Mouse (Mus musculus) urinary bladder, postnatal 36 days (tissue): ENCODE measurements at regions not wholly inside any gene's neighbourhood (a gene's known extent, or its start where the extent isn't known, plus 50 kb on each side); places are given as distances from the start of the nearest gene placed in this dataset.

Experiments used
- DNase-seq, 2 experiments: peaks; one replicate each; pipeline ENCODE4 v3.0.0; 2022; ENCODE audit warnings: low spot score in 2 of 2, mixed read lengths in 1 of 2

- DNase-seq = no peak
Observed at GRCm38 (mm10) chr5:118353689-118354088, 108.7 kb downstream of the 2410131K14Rik start.

DNA sequence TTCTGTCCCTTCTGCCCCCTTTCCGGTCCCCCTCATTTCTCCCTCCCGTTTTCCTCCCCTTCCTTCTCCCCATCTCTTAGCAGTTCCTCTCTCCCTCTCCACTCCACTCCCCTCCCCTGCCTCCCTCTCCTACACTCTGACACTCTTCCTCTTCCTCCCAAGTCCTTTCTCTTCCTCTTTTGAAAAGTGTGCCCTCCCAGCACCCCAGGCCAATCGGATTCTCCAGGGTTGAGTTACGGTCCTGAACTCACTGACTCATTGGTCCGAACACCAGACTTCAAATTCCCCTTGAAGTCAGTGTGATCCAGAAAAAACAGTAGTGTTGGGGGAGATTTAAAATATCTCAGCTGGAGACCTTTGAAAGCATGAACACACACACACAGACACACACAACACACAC lies 109.1 kb downstream of the 2410131K14Rik start:
- DNase-seq = no peak

DNA sequence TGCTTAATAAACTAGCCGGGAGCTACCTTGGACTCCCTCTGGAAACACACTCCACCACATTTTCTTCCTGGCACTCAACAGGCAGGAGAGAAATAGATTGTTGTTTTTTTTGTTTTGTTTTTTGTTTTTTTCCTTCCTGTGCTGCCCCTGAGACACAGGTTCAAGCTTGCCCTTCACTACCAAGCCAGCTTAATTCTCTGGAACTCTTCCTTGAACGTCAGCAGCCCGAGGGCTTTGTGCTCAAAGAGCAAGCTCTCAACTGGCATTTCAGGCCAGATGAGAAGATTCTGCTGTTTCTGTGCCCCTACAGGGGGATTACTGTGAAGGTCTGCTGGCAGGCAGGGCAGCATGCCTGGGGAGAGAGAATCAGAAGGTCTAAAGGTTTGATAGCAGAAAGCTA lies 109.8 kb downstream of the 2410131K14Rik start:
- no peak for DNase-seq

DNA sequence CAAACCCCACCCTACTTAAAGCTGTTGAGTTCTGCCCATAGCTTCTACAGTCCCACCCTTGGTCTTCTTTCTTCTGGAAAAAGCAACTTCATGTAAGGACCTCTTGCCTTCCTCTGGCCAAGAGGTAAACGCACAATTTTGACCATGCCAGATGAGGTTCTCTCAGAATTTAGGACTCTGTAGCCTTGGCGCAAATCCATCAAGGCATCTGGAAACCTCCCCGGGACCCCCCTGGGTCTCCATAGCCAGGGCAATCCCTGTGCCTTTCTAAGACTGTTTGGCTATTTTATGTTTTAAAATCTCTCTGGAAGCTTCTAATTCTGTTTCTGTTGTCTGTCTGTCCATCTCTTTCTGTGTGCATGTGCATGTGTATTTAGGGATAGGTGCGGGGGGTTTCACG lies 110.3 kb downstream of the 2410131K14Rik start:
- no peak for DNase-seq

- DNase-seq = peak in 1 of 2 experiments; percentile 40
Observed at GRCm38 (mm10) chr5:118355691-118356337, 110.8 kb downstream of the 2410131K14Rik start.

DNA sequence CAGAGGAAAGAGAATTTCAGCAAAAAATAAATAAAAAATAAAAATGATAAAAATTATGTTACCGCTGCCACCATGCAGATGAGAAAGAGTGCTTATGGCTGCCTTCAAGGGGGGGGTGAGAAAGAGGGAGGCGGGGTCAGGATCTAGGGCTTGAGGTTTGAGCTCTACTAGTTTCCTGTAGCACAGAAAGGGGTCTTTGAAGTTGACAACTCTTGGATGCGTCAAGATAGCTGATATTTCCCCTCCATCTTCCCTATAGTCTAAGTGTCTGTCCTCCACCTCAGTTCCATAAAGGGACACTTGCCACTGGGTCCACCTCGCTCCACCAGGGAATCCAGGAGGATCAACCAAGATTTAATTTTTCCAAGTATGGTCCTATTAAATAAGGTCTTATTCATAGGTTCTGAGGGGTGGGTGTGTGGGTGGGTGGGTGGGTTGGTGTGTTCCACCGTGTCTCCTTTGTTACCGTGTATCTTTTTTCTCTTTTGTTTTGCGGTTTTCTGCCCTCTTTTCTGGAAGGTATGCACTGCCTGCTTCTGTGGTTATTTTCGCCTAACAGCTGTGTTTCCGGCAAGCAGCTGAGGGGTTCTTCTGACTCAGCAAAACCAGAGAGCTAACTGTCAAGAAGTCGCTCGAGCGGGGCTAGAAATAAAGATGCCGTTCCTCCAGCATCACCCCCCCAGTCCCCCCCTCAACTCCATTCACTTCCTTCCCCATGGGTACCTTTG lies 114.8 kb downstream of the 2410131K14Rik start:
- no peak for DNase-seq

DNA sequence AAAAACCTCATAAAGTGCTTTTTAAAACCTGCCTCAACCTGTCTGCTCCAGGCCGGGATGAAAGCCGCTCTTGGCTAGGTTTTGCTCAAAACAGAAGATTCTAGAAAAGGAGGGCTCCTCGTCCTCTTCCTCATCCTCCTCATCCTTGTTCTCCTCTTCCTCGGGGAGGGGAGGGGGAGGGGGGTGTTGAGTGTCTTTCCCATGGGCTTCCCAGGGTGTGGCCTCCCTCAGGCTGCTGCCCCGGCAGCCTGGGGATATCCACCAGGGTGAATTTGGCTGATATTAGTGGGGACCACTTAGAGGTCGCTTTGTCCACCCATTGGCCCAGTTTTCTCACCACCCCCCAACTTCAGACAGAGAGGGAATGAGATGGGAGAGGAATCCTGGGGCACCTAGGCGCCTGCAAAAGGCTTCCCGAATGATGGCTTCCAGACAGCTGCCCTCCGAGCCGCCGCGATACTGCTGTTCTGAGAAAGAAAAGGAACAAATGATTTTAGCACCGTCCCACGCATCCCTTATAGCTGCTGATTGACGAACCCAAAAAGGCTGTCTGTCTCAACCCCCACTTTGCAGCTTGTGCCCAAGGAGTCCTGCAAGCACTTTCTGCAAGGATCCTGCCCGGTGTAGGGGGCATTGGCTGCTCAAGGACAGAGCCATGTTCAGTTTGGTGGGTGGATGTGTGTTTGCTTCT lies 115.5 kb downstream of the 2410131K14Rik start:
- no peak for DNase-seq

- DNase-seq = no peak
Observed at GRCm38 (mm10) chr5:118361133-118361852, 116.3 kb downstream of the 2410131K14Rik start.

DNA sequence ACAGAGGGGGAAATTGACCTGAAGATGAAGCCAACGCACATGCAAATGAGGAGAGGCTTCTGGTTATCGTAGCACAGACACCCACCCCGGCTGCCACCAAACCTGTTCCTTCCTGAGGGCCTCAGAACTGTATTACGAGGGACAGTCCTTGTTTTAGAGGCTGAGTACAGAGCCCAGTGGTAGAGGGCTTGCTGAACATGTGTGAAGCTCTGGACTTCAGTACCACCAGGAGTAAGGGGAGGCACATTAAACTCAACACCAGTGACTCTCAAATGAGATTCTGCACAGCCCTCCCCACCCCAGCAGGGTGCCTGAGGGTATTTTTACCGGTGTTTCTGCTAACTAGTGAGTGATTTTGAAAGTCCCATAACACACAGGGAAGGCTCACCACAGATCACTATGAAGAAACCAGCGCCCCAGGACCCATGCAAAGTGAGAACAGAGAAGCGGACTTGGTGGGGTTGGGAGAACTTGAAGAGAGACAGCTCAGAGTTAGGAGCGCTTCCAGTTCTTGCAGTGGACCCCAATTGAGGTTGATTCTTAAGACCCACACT lies 116.9 kb downstream of the 2410131K14Rik start:
- no peak for DNase-seq

DNA sequence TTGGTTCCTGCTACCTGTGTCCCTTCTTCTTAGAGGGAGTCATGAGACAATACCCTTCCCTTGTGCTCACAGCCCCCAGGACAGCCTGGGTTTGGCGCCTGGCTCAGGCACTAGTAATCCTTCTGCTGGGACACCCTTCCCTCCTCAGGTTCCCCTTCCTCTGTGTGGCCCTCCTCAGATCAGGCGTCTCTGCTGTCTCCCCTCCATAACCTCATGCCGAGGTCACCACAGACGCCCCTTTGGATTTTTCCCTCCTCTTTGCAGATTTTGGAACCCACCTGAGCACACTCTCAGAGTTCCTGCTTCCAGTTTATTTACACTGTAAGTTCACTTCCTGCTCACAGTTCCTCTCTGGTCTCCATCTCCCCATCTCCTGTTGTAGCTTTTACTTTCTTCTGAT lies 117.7 kb downstream of the 2410131K14Rik start:
- DNase-seq = no peak

GRCm38 (mm10) chr5:118363154-118363553 lies 118.1 kb downstream of the 2410131K14Rik start:
- no peak for DNase-seq

DNA sequence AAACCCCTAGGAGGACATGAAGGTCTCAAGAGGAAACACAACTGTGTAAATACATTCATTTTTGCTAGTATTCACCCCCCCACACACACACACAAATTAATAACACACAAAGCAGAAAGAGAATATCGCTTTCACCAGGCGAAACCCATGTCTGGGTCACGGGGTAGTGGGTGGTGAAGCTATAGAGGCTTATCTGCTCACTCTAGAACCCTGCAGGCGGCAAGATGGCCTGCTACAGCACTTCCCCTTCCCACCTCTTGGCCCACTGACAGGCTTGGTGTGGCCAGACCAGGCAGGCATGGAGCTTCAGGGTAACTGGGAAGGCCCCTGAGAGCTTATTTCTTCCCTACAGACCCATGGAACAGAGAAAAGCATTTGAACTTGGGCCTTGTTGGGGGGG lies 119.6 kb downstream of the 2410131K14Rik start:
- DNase-seq = no peak

DNA sequence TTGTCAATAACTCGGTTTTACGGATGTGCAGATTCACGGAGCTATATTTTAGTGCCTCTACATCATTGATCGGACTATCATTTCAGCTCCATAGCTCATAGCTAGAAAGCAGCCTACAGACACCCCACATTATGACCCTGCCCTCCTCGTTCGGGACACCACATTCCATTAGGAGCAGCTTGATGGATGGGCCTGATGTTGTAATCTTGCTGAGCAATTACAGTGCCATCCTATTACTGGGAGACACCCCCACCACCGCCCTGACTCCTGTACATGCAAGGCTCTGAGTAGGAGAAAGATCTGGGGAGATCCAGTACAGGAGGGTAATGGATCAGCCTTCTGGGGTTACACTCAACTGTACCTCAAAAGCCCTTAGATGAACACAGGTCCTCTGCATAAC lies 120.2 kb downstream of the 2410131K14Rik start:
- DNase-seq = no peak

DNA sequence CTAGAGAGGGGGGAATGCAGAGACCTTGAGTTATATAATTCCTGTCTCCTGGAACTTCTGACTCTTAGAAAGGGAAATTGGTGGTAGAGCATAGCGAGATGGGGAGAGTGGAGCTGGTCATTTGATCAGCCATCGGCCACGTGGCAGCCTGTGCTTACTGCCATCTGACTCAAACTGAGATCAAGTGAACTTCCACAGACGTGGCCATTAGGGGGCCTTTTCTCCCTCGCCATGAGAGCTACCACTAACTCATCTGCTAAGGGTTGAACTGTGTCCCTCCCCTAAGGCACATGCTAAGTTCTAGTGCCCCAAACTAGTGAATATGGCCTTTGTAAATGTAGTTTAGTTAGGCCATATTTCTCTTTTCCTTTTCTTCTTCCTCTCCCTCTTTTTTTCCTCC lies 120.6 kb downstream of the 2410131K14Rik start:
- DNase-seq = no peak

- DNase-seq = no peak
Observed at GRCm38 (mm10) chr5:118367047-118367446, 122.0 kb downstream of the 2410131K14Rik start.

- no peak for DNase-seq
Observed at GRCm38 (mm10) chr5:118373581-118373981, 128.6 kb downstream of the 2410131K14Rik start.

DNA sequence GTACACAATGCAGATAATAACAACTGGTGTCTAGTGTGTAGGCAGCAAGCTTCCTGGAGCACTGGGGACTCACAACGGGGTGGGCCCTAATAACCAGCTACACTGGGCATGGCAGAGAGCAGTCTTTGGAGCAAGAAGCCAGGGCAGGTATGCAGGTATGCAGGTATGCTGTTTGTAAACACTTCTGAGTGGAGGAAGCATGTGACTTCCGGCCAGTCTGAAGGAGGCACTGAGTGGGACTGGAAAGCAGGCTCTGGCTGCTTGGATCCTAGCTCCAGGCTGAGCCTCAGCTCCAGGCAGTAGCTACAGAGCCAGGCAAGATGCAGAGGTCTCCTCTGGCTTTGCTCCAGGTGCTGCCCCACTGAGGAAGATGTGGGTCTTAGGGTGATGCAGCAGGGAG lies 129.9 kb downstream of the 2410131K14Rik start:
- DNase-seq = no peak

GRCm38 (mm10) chr5:118375916-118376315 lies 130.9 kb downstream of the 2410131K14Rik start:
- no peak for DNase-seq

- DNase-seq = no peak
Observed at GRCm38 (mm10) chr5:118376478-118376877, 131.5 kb downstream of the 2410131K14Rik start.

GRCm38 (mm10) chr5:118377402-118377848 lies 132.4 kb downstream of the 2410131K14Rik start:
- no peak for DNase-seq

DNA sequence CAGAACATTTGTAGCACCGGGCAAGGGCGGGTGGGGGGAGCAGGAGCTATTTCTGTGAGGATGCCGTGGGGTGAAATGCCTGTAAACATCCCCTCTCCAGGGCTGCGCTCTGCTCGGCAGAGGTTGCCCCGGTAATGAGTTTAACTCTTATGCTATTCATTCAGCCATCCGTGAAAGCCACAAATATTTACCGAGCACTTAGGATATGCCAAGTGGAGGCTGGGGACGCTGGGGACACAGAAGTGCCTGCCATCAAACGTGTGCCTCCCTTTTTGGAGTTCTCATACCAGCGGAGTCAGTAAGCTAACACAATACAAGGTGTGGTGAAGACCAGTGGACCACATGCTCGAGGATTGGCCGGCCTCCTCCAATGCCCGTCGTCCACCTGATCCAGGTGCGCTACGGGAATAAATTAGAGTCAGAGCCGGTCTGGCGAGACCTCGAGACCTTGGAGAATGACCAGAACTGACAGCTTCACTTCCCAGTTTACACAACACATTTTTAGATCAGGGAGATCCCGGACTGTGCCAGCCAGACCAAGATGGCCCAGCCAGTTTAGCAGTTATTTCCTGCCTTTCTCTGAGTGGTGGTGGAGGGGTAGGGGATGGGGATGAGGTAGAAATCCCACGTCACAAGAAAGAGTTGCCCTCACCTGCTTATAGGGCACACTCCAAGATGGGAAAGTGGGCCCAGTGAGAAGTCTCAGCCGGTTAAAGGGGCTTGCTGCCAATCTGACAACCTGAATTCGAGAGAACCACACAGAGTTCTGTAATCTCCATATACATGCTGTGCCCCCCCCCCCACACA lies 134.4 kb downstream of the 2410131K14Rik start:
- DNase-seq = peak; percentile 31 to 44
